Mouse (Mus musculus) MEL (cell line): ENCODE results near the gene Ablim1.

Experiments used
- CTCF ChIP-seq, 3 experiments: IDR thresholded peaks in 2 of 3; conservative IDR thresholded peaks in 1 of 3; 2 replicates each; pipeline ENCODE4 v1.5.1; 2011 to 2012; ENCODE audit warnings: low read length in 3 of 3, low read depth in 2 of 3, mild to moderate bottlenecking in 2 of 3, improper control_type of control experiment in 1 of 3, inconsistent platforms in 1 of 3, mixed read lengths in 1 of 3, moderate library complexity in 1 of 3; ENCODE audit not compliant: control insufficient read depth in 1 of 3, insufficient read depth in 1 of 3, poor library complexity in 1 of 3, severe bottlenecking in 1 of 3
- POLR2A ChIP-seq, 2 experiments: IDR thresholded peaks; 2 replicates each; pipeline ENCODE4 v1.6.1; 2011 to 2012; ENCODE audit warnings: low read length in 2 of 2, mild to moderate bottlenecking in 2 of 2, control low read depth in 1 of 2, improper control_type of control experiment in 1 of 2, low read depth in 1 of 2, moderate library complexity in 1 of 2; ENCODE audit not compliant: control insufficient read depth in 1 of 2, insufficient read depth in 1 of 2, poor library complexity in 1 of 2
- POLR2AphosphoS2 ChIP-seq: IDR thresholded peaks from 2 replicates; pipeline ENCODE4 v1.6.1; 2011; ENCODE audit warnings: low read length, improper control_type of control experiment
- TCF12 ChIP-seq: IDR thresholded peaks from 2 replicates; pipeline ENCODE4 v1.6.1; 2014; ENCODE audit warnings: low read depth, mild to moderate bottlenecking, inconsistent platforms, low read length, improper control_type of control experiment, moderate library complexity

DNA sequence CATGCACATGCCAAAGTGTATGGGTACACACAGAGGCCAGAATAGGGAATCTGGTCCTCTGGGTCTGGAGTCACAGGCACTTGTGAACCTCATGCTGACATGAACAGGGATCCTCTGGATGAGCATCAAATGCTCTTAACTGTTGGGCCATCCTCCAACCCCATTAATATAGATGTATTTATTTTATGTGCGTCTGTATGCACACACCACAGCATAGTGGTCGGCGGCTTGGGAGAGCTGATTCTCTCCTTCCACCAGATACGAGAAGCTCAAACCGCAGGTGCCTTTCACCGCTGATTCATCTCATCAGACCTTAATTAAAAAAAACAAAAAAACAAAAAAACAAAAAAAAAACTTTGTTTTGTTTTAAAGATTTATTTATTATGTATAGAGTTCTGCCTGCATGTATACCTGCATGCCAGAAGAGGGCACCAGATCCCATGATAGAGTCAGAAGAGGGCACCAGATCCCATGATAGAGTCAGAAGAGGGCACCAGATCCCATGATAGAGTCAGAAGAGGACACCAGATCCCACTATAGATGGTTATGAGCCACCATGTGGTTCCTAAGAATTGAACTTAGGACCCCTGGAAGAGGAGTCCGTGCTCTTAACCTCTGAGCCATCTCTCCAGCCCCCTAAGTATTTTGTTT lies 153.6 kb downstream of the Ablim1 start:
- no peak for TF ChIP-seq TCF12
- TF ChIP-seq POLR2A (IDR thresholded peaks at IDR 0.05; ENCODE audit: control insufficient read depth in 1 of 2, insufficient read depth in 1 of 2, low read depth in 1 of 2, low read length in 2 of 2, poor library complexity in 1 of 2) = no peak
- TF ChIP-seq POLR2AphosphoS2 = no peak
- peak; percentile 34 to 81 (median 61) for TF ChIP-seq CTCF (IDR thresholded peaks at IDR 0.05 in 2 of 3, conservative IDR thresholded peaks at IDR 0.05 in 1 of 3; ENCODE audit: control insufficient read depth in 1 of 3, insufficient read depth in 1 of 3, low read depth in 2 of 3, low read length in 3 of 3, poor library complexity in 1 of 3, severe bottlenecking in 1 of 3)
